Mouse (Mus musculus) heart, embryonic 13.5 days (tissue): Measurements from ENCODE around the gene Nlrp4c. TPM values are rescaled to one million over a fixed set of nuclear protein-coding genes. Genes with fewer than 3 reads are reported as not detected.
"Not testable (repeated sequence)": the region's sequence is repeated elsewhere in the genome, so short reads cannot be mapped to it uniquely, and the experiment has no call there.

ENCODE experiments used
- ATAC-seq: fragments of 200-750 bp; cut with Nextera tagmentation; 2 replicates; pipeline ENCODE4 v1.8.0; 2017; ENCODE audit warnings: moderate TSS enrichment; ENCODE audit not compliant: insufficient number of reproducible peaks, low FRiP score, low TSS enrichment; ENCODE audit errors: extremely low read depth
- H3K27ac ChIP-seq: fragments of 300-500 bp; sonication (generic); replicated peaks from 2 replicates; pipeline ENCODE4 v1.5.1; 2015; ENCODE audit warnings: moderate library complexity, mild to moderate bottlenecking, inconsistent platforms
- H3K27me3 ChIP-seq: fragments of 300-500 bp; sonication (generic); replicated peaks from 2 replicates; pipeline ENCODE4 v1.6.1; 2015; ENCODE audit warnings: mild to moderate bottlenecking, inconsistent platforms
- H3K36me3 ChIP-seq: fragments of 300-500 bp; sonication (generic); 2 replicates; pipeline ENCODE4 v1.6.1; 2015; ENCODE audit warnings: mild to moderate bottlenecking, inconsistent platforms
- H3K4me1 ChIP-seq: fragments of 300-500 bp; sonication (generic); 2 replicates; pipeline ENCODE4 v1.6.1; 2015; ENCODE audit warnings: inconsistent platforms
- H3K4me2 ChIP-seq: fragments of 300-500 bp; sonication (generic); 2 replicates; pipeline ENCODE4 v1.6.1; 2015; ENCODE audit warnings: inconsistent platforms, mild to moderate bottlenecking, moderate library complexity
- H3K4me3 ChIP-seq: fragments of 300-500 bp; sonication (generic); 2 replicates; pipeline ENCODE4 v1.5.1; 2015; ENCODE audit warnings: moderate library complexity, mild to moderate bottlenecking, inconsistent platforms
- H3K9ac ChIP-seq: fragments of 300-500 bp; sonication (generic); 2 replicates; pipeline ENCODE4 v1.6.1; 2015; ENCODE audit warnings: inconsistent platforms, mild to moderate bottlenecking, moderate library complexity
- H3K9me3 ChIP-seq: fragments of 300-500 bp; sonication (generic); 2 replicates; pipeline ENCODE4 v1.6.1; 2016; ENCODE audit warnings: inconsistent platforms
- WGBS: fragments of 180-500 bp; shearing (Covaris S2); methylation state at CpG from one replicate; pipeline ENCODE4 v1.1.7; 2015; ENCODE audit warnings: mixed read lengths; 5-methylcytosine and 5-hydroxymethylcytosine counted together
- polyA plus RNA-seq: library from polyadenylated mRNA; unstranded; fragments of >200 nt; fragmentation: Nextera tagmentation; extraction: Ambion mirVana; gene quantifications from 2 replicates; pipeline ENCODE4 v1.2.1, GENCODE M21; 2015

Nlrp4c gene
- polyA plus RNA-seq = not detected in 2 replicates

- no peaks in the 10 kb centered on the region for H3K36me3 ChIP-seq
- no peak for ATAC-seq
- no peak within 1 kb of the TSS for H3K4me3 ChIP-seq
- H3K27ac ChIP-seq = no peak within 1 kb of the TSS
- 81% methylated on average over 11 of the region's 11 CpGs for WGBS
- no peak within 1 kb of the TSS for H3K9ac ChIP-seq
- peaks cover 34% of the 10 kb centered on the region for H3K9me3 ChIP-seq
- no peaks in the 10 kb centered on the region for H3K4me1 ChIP-seq
- H3K27me3 ChIP-seq = no peaks in the 10 kb centered on the region
- no peak within 1 kb of the TSS for H3K4me2 ChIP-seq
Measured at GRCm38 (mm10) chr7:6044861-6045260, at the start of gene Nlrp4c. Gene Nlrp4c, plus strand, starts transcription at chr7:6045161.

GRCm38 (mm10) chr7:6010910-6011309 lies 34.1 kb upstream of the Nlrp4c start, which contains the start of gene Vmn1r65:
Gene Vmn1r65, minus strand, starts transcription at chr7:6011010.
- no peaks in the 10 kb centered on the region for H3K36me3 ChIP-seq
- H3K4me2 ChIP-seq = no peak within 1 kb of the TSS
- H3K9me3 ChIP-seq = peaks cover 21% of the 10 kb centered on the region
- WGBS = 80% methylated on average over 1 of the region's 1 CpGs
- H3K9ac ChIP-seq = no peak within 1 kb of the TSS
- H3K27me3 ChIP-seq = no peaks in the 10 kb centered on the region
- H3K4me1 ChIP-seq = no peaks in the 10 kb centered on the region
- ATAC-seq = no peak
- H3K27ac ChIP-seq = no peak within 1 kb of the TSS
- no peak within 1 kb of the TSS for H3K4me3 ChIP-seq

GRCm38 (mm10) chr7:6119501-6119900 lies 74.5 kb downstream of the Nlrp4c start:
- no peak overlapping the region for H3K27ac ChIP-seq
- no peaks in the 10 kb centered on the region for H3K36me3 ChIP-seq
- no peaks in the 10 kb centered on the region for H3K4me1 ChIP-seq
- no peak overlapping the region for H3K4me3 ChIP-seq
- no peak overlapping the region for H3K9ac ChIP-seq
- WGBS = 65% methylated on average over 3 of the region's 3 CpGs
- H3K9me3 ChIP-seq = no peaks in the 10 kb centered on the region
- ATAC-seq = no peak
- no peak overlapping the region for H3K4me2 ChIP-seq
- H3K27me3 ChIP-seq = no peaks in the 10 kb centered on the region

GRCm38 (mm10) chr7:6120104-6120503 lies 75.1 kb downstream of the Nlrp4c start:
- not testable (repeated sequence) for H3K9ac ChIP-seq, H3K27me3 ChIP-seq, H3K9me3 ChIP-seq, ATAC-seq, H3K4me1 ChIP-seq, H3K36me3 ChIP-seq, H3K4me3 ChIP-seq, H3K27ac ChIP-seq, H3K4me2 ChIP-seq
- WGBS = 83% methylated on average over 2 of the region's 2 CpGs

- not testable (repeated sequence) for H3K9ac ChIP-seq, H3K36me3 ChIP-seq, H3K9me3 ChIP-seq, H3K4me2 ChIP-seq, H3K27ac ChIP-seq, H3K4me3 ChIP-seq, ATAC-seq, H3K27me3 ChIP-seq, H3K4me1 ChIP-seq
- 47% methylated on average over 1 of the region's 1 CpGs for WGBS
Measured at GRCm38 (mm10) chr7:6121128-6121527, 76.2 kb downstream of the Nlrp4c start.

- peaks cover 27% of the 10 kb centered on the region for H3K36me3 ChIP-seq
- no peaks in the 10 kb centered on the region for H3K9me3 ChIP-seq
- no peak overlapping the region for H3K4me3 ChIP-seq
- 31% methylated on average over 7 of the region's 7 CpGs for WGBS
- no peak for ATAC-seq
- H3K27ac ChIP-seq = no peak overlapping the region
- peaks cover 4% of the 10 kb centered on the region for H3K4me1 ChIP-seq
- H3K9ac ChIP-seq = no peak overlapping the region
- 0 out of 2 replicates have a peak overlapping the region, but pooled peaks have one; percentile 0 for H3K4me2 ChIP-seq
- no peaks in the 10 kb centered on the region for H3K27me3 ChIP-seq
Measured at GRCm38 (mm10) chr7:6126690-6127448, 81.9 kb downstream of the Nlrp4c start.

GRCm38 (mm10) chr7:6130346-6130745 lies 85.4 kb downstream of the Nlrp4c start:
- Histone ChIP-seq H3K27me3 (no peaks in the 10 kb centered on the region), H3K4me2 (no peak overlapping the region), H3K4me1 (peaks cover 4% of the 10 kb centered on the region), H3K9ac (no peak overlapping the region), H3K4me3 (no peak overlapping the region), H3K27ac (no peak overlapping the region), H3K9me3 (peaks cover 10% of the 10 kb centered on the region), H3K36me3 (peaks cover 61% of the 10 kb centered on the region)
- no peak for ATAC-seq
- WGBS = 36% methylated on average over 4 of the region's 4 CpGs

GRCm38 (mm10) chr7:6132646-6133045 lies 87.7 kb downstream of the Nlrp4c start:
- Histone ChIP-seq H3K27ac (no peak overlapping the region), H3K4me1 (no peaks in the 10 kb centered on the region), H3K36me3 (peaks cover 84% of the 10 kb centered on the region), H3K9ac (no peak overlapping the region), H3K9me3 (peaks cover 10% of the 10 kb centered on the region), H3K27me3 (no peaks in the 10 kb centered on the region), H3K4me2 (no peak overlapping the region), H3K4me3 (no peak overlapping the region)
- 84% methylated on average over 30 of the region's 30 CpGs for WGBS
- ATAC-seq = no peak

GRCm38 (mm10) chr7:6136497-6136896 lies 91.5 kb downstream of the Nlrp4c start:
- peaks cover 84% of the 10 kb centered on the region for H3K36me3 ChIP-seq
- ATAC-seq = no peak

GRCm38 (mm10) chr7:6139295-6139694 lies 94.3 kb downstream of the Nlrp4c start:
- ATAC-seq = no peak
- H3K36me3 ChIP-seq = peaks cover 64% of the 10 kb centered on the region

More at GRCm38 (mm10) chr7:6136497-6136896, 91.5 kb downstream of the Nlrp4c start:
- Histone ChIP-seq H3K27me3 (no peaks in the 10 kb centered on the region), H3K4me2 (no peak overlapping the region), H3K9me3 (peaks cover 10% of the 10 kb centered on the region), H3K27ac (no peak overlapping the region), H3K4me1 (peaks cover 23% of the 10 kb centered on the region), H3K4me3 (no peak overlapping the region), H3K9ac (no peak overlapping the region)

GRCm38 (mm10) chr7:6143991-6144531 lies 99.1 kb downstream of the Nlrp4c start:
- WGBS = 45% methylated on average over 2 of the region's 2 CpGs
- Histone ChIP-seq H3K27ac (peak overlapping the region; percentile 64), H3K4me1 (peaks cover 84% of the 10 kb centered on the region)

More at GRCm38 (mm10) chr7:6139295-6139694, 94.3 kb downstream of the Nlrp4c start:
- 60% methylated on average over 3 of the region's 3 CpGs for WGBS
- H3K9ac ChIP-seq = no peak overlapping the region
- no peaks in the 10 kb centered on the region for H3K9me3 ChIP-seq
- H3K27ac ChIP-seq = no peak overlapping the region
- H3K27me3 ChIP-seq = no peaks in the 10 kb centered on the region
- peaks cover 38% of the 10 kb centered on the region for H3K4me1 ChIP-seq
- no peak overlapping the region for H3K4me2 ChIP-seq
- H3K4me3 ChIP-seq = no peak overlapping the region

More at GRCm38 (mm10) chr7:6143991-6144531, 99.1 kb downstream of the Nlrp4c start:
- Histone ChIP-seq H3K36me3 (peaks cover 23% of the 10 kb centered on the region), H3K27me3 (no peaks in the 10 kb centered on the region), H3K9me3 (no peaks in the 10 kb centered on the region), H3K4me2 (peak overlapping the region; percentile 43), H3K4me3 (no peak overlapping the region), H3K9ac (0 out of 2 replicates have a peak overlapping the region, but pooled peaks have one; percentile 28)
- ATAC-seq = peak; percentile 30; the same call in 1 of the 2 replicates
